Mouse (Mus musculus) bone marrow macrophage, adult 2 months (primary cell): ENCODE measurements at regions not wholly inside any gene's neighbourhood (a gene's known extent, or its start where the extent isn't known, plus 50 kb on each side); places are given as distances from the start of the nearest gene placed in this dataset.

ENCODE experiments used
- CTCF ChIP-seq: IDR thresholded peaks from 2 replicates; pipeline ENCODE4 v1.5.1; 2012; ENCODE audit warnings: low read depth, mild to moderate bottlenecking, low read length, moderate library complexity
- POLR2A ChIP-seq: IDR thresholded peaks from 2 replicates; pipeline ENCODE4 v1.6.1; 2012; ENCODE audit warnings: mild to moderate bottlenecking, low read depth, low read length, borderline replicate concordance

DNA sequence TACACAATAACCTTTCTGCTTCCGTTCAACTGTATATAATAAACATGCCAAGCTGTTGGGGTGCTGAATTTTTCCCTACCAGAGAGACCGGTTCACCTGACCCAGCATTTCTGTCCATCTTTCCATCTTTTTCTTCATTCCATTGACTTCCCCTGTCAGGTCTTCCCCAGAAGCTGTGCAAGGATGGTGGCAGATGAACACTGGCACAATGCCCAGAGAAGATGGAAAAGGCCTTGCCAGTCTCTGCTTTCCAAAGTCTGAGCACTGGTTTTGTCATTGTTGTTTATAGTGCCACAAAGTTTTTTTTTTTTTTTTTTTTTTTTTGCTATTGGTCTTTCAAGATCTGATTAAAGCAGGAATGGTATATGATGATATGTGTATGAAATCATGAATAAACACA is 526.6 kb downstream of the Fgf9 start:
- TF ChIP-seq POLR2A (no peak), CTCF (no peak)
